Mouse (Mus musculus) embryo, embryonic 11.5 days (tissue): ENCODE data around the gene Rgs3.
"Not testable (repeated sequence)": the region's sequence is repeated elsewhere in the genome, so short reads cannot be mapped to it uniquely, and the experiment has no call there.

ENCODE experiments used
- DNase-seq: peaks from one replicate; pipeline ENCODE4 v3.0.0-alpha.2; 2012; ENCODE audit warnings: low read depth, low spot score

Gene Rgs3

DNA sequence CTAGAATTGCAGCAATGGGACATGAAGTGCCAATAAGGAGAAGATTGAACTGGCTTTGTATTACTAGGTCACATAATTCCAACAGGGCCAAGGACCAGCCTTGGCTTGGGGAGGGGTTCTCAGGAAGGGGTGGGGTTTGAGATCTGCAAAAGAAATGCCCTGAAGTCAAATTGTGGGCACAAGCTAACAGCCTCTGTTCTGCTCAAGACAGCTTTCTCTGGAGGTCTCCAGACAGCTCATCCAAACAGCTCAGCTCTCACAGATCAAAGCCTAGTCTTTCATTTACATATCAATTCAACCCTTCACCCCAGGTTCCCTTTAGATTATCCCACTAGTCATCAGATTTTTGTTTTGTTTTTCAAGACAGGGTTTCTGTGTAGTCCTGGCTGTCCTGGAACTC, 14.8 kb upstream of the Rgs3 start:
- DNase-seq, result no peak

GRCm38 (mm10) chr4:62551966-62552365, 7.7 kb upstream of the Rgs3 start:
- no peak for DNase-seq

DNA sequence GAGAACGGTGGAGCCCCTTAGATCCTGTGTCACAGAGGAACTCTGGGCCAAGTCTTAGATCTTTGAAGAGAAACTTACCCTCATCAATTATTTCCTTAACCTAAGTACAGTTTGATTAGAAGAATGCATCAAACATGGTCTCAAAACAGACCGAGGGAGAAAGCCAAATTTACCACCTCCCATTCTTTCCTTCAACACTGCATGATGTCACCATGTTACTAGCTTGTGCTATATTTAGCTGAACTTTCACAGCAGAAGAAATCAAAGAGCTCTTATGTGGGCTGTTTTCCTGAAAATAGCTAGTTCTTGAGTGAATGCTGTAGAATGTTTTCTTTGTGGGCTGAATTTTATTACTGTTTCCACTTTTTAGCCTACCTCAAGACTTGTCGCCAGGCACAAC, 2.2 kb upstream of the Rgs3 start:
- no peak for DNase-seq

- DNase-seq, result peak; percentile 74
These were observed 1.4 kb downstream of the Rgs3 start for GRCm38 (mm10) chr4:62560963-62561629.

DNA sequence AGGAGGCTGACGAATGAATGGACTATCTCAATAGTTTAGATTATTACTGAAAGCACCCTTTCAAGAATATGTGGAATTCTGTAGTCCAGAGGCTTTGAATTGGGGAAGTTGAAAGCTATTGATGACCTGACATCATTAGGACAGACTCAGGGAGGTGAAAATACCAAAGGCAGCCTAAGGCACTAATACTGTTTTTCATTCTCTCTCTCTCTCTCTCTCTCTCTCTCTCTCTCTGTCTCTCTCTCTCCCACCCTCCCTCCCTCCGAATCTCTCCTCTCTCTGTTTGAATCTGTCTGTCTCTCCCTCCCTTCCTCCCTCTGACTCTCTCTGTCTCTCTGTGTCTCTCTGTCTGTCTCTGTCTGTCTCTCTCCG, 2.0 kb downstream of the Rgs3 start:
- no peak for DNase-seq

DNA sequence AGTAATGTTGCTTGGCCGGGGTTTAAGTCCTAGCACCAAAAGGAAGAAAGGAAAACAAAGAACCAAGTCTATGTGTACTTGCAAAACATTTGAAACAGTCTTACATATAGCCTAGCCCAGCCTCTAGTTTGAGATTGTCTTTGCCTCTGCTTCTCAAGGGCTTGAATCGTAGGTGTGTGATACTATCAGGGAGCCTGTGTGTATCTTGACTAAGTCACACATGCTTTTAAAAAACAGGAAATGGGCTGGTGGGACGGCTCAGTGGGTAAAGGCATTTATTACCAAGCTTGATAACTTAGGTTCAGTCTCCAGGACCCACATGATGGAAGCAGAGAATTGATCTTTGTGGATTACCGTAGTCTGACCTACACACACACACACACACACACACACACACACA, 2.4 kb downstream of the Rgs3 start:
- no peak for DNase-seq

GRCm38 (mm10) chr4:62566530-62566929, 6.9 kb downstream of the Rgs3 start:
- no peak for DNase-seq

GRCm38 (mm10) chr4:62567696-62568095, 8.0 kb downstream of the Rgs3 start:
- no peak for DNase-seq

GRCm38 (mm10) chr4:62568359-62568758, 8.7 kb downstream of the Rgs3 start:
- DNase-seq, result no peak

- DNase-seq, result no peak
These were observed 10.0 kb downstream of the Rgs3 start for GRCm38 (mm10) chr4:62569603-62570002.

DNA sequence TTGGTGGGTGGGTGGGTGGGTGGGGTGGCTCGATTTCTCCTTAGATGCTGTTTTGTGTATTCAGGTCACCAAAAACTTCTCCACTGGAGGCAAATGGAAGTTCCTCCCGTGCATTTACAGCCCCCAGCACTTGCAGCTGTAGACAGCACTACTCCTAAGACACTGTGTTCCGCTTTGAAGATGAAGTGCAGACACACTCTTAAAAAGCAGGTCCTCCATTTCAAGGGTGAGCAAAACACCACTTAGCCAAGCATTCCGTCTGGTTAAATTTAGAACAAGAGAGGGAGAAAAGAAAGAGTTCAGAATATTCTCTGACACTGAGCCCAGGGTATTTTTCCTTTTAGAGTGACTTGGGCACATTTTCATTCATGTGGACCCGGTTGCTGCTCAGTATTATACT, 10.4 kb downstream of the Rgs3 start:
- no peak for DNase-seq

GRCm38 (mm10) chr4:62582365-62583264, 23.0 kb downstream of the Rgs3 start:
- DNase-seq, result no peak

GRCm38 (mm10) chr4:62583265-62584092, 23.8 kb downstream of the Rgs3 start:
- DNase-seq, result no peak

GRCm38 (mm10) chr4:62587067-62587466, 27.4 kb downstream of the Rgs3 start:
- no peak for DNase-seq

DNA sequence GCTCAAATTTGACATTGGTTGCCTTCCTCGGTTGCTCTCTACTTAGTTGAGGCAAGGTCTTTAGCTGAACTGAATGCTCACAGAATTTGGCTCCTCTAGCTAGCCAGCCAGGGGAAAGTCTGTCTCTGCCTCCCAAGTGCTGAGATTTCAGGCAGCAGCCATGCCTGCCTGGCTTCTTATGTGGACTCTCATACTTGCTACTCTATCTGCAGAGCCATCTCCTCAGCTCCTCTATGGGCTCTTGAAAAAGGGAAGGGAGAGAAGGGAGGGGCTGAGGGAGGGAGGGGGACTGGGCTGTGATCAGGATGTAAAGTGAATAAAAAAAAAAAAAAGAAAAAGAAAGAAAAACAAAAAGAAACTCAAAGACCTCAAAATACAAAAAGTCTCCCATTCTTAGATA, 31.2 kb downstream of the Rgs3 start:
- DNase-seq, result no peak

DNA sequence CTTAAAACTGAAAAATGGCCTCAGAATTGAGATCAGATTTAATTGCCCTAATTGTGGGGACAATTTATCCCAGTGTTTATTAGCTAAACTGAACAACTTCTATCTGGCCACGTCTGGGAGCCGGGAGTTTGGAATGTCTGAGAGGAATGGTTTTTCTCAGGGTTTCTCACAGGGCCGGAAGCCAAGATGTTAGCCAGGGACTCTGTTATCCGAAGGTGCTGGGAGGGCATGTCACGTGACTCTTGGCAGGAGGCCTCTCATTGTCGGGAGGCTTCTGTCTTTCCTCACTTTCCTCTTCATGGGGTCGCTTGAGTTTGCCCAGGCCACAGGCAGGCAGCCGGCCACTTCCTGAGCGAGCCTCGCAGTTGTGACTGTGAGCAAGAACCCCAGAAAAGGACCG, 31.7 kb downstream of the Rgs3 start:
- no peak for DNase-seq

DNA sequence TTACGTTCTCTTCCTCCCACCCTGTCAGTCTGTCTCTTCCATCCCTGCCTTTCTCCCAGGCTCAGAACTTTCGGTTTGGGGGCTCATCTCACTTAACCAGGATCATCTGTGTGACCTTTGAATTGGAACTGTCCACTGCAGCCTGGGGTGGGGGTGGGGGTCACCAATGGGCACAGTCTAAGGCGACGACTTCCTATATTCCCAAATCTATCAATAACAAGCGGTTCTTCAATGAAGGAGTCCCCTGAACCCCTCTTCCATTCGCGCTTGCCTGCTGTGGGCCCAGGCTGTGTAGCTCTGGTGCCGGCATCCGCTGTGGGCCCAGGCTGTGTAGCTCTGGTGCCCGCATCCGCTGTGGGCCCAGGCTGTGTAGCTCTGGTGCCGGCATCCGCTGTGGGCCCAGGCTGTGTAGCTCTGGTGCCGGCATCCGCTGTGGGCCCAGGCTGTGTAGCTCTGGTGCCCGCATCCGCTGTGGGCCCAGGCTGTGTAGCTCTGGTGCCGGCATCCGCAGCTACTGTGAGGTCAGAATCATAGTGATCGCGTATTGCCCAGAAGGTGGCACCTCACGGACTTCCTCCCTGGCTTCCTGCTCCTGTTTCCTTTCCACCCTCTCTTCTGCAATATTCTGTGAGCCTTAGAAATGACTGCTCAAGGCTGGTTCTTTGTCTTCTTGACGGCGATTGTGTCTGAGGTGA, 34.0 kb downstream of the Rgs3 start:
- DNase-seq, result not testable (repeated sequence)

DNA sequence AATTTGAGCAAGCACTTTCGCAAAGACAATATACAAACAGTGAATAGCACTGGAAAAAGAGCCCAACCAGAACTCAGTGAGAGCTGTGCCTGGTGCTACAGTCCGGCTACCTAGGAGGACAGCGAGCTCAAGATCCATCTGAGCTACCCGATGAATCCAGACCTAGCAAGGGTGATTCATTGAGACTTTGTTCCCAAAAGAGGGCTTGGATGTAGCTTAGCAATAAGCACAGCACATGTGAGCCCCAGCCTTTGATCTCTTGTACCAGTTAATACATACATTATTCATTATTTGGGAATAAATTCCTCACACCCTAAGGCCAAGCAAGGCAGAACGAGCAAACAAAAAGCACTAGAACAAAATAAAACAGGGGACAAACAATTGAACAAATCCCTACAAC, 34.8 kb downstream of the Rgs3 start:
- no peak for DNase-seq

GRCm38 (mm10) chr4:62596051-62596450, 36.4 kb downstream of the Rgs3 start:
- no peak for DNase-seq

DNA sequence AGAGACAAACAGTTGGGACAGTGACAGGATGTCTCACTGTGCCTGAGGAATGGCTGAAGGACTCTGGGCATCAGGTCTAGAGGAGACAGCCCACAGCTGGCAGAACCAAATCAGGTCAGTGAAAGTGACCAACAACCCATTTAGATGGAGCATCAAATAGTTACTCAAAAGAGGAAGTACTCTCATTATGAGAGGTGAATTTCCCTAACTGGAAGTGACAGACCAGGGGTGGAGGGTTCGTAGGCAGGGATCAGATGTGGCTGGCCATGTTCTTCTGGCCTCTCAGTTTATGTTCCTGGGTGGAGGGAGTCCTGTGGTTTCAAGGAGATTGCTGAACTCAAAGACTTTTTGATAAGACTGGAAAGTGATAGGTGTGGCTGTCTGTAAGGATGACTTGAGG, 40.9 kb downstream of the Rgs3 start:
- no peak for DNase-seq

- DNase-seq, result no peak
These were observed 44.0 kb downstream of the Rgs3 start for GRCm38 (mm10) chr4:62603607-62604006.

DNA sequence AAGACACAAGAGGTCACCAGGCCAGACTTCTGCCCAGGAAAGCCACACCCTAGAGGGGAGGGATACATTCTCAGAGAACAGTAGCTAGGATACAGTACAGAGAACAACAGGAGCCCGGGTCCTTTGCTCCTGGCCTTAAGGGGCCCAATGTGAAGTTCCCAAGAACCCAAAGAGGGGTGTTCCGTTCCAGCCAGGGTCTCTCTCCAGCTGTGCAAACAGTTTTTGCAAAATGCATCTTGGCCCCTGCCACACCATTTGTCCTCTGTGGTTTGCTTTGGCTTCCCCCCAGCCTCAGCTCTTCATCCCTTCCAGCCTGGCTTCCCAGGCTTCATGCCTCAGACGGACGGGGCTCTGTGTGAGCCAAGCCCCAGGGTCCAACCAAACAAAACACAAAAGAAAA, 44.4 kb downstream of the Rgs3 start:
- DNase-seq, result no peak
